Mouse (Mus musculus) neural tube, embryonic 15.5 days (tissue): ENCODE measurements at regions not wholly inside any gene's neighbourhood (a gene's known extent, or its start where the extent isn't known, plus 50 kb on each side); places are given as distances from the start of the nearest gene placed in this dataset.
"Not testable (repeated sequence)": the region's sequence is repeated elsewhere in the genome, so short reads cannot be mapped to it uniquely, and the experiment has no call there.

Experiments used
- ATAC-seq: fragments of 200-750 bp; cut with Nextera tagmentation; 2 replicates; pipeline ENCODE4 v1.8.0; 2017; ENCODE audit warnings: mild to moderate bottlenecking, moderate TSS enrichment, moderate library complexity; ENCODE audit not compliant: low FRiP score
- H3K27ac ChIP-seq: fragments of 300-500 bp; sonication (generic); replicated peaks from 2 replicates; pipeline ENCODE4 v1.5.1; 2015; ENCODE audit warnings: mild to moderate bottlenecking, inconsistent platforms
- H3K27me3 ChIP-seq: fragments of 300-500 bp; sonication (generic); replicated peaks from 2 replicates; pipeline ENCODE4 v1.6.1; 2015; ENCODE audit warnings: inconsistent platforms
- H3K36me3 ChIP-seq: fragments of 300-500 bp; sonication (generic); 2 replicates; pipeline ENCODE4 v1.6.1; 2015; ENCODE audit warnings: inconsistent platforms
- H3K4me1 ChIP-seq: fragments of 300-500 bp; sonication (generic); 2 replicates; pipeline ENCODE4 v1.6.1; 2015; ENCODE audit warnings: inconsistent platforms
- H3K4me2 ChIP-seq: fragments of 300-500 bp; sonication (generic); 2 replicates; pipeline ENCODE4 v1.6.1; 2015; ENCODE audit warnings: inconsistent platforms, mild to moderate bottlenecking, moderate library complexity
- H3K4me3 ChIP-seq: fragments of 300-500 bp; sonication (generic); replicated peaks from 2 replicates; pipeline ENCODE4 v1.5.1; 2015; ENCODE audit warnings: mild to moderate bottlenecking, inconsistent platforms
- H3K9ac ChIP-seq: fragments of 300-500 bp; sonication (generic); replicated peaks from 2 replicates; pipeline ENCODE4 v1.6.1; 2015; ENCODE audit warnings: mild to moderate bottlenecking, inconsistent platforms
- H3K9me3 ChIP-seq: fragments of 300-500 bp; sonication (generic); replicated peaks from 2 replicates; pipeline ENCODE4 v1.6.1; 2016; ENCODE audit warnings: inconsistent platforms
- WGBS: fragments of 180-500 bp; shearing (Covaris S2); methylation state at CpG from one replicate; pipeline ENCODE4 v1.1.7; 2015; ENCODE audit warnings: mixed read lengths; 5-methylcytosine and 5-hydroxymethylcytosine counted together

DNA sequence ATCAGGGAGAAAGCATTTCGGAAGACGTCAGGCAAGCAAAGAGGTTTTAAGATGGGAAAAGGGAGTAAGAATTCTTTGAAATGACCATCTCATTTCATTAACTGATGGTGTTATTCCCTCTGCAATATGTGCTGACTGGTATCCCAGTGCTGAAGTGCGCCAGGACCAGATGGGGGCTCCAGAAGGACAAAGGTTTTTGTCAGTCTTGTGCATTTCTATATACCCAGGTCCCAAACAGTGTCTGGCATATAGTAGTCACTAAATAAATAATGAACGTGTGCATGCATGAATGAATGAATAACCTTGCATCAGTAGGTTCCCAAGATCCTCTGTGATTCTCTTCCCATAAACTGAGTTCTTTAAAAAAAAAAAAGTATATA lies 119.3 kb upstream of the Creb1 start:
- Histone ChIP-seq H3K4me3 (no peak overlapping the region), H3K36me3 (no peaks in the 10 kb centered on the region), H3K9ac (no peak overlapping the region), H3K27me3 (no peaks in the 10 kb centered on the region), H3K4me1 (no peaks in the 10 kb centered on the region; the same call in 1 of the 2 replicates), H3K9me3 (no peaks in the 10 kb centered on the region), H3K27ac (no peak overlapping the region), H3K4me2 (no peak overlapping the region)
- WGBS = 80% methylated on average over 4 of the region's 4 CpGs
- ATAC-seq = no peak

DNA sequence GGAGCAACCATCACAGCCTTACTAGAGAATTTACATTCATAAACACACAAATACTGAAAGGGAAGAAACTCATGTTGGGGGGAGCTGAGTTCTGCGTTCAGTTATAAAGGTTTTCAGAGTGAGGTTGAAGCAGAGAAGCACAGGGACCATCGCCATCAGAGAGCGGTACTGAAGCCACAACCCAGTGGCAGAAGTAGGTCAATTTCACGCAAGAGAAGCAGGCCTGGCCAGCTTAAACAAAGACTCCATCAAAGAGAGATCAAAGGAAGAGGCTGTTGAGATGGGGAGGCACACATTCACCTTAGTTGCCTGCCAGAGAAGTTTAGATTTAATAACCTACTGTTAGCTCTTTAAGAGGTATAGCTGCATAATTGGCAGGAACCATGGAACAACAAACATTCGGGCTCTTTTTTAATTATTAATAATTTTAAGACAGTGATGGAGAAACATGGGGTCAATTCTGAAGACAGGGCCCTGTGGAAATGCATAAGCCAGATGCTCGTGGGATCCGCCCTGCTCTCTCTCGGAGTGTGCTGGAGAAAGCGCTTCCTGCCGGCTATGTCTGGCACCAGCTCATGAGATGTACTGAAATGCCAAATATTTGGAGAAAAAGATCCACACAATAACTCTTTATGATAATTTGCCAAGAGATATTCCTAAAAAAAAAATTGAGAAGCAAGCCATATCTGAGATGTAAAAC lies 119.8 kb upstream of the Creb1 start:
- H3K4me3 ChIP-seq = no peak overlapping the region
- H3K9ac ChIP-seq = no peak overlapping the region
- 73% methylated on average over 10 of the region's 10 CpGs for WGBS
- H3K27me3 ChIP-seq = no peaks in the 10 kb centered on the region
- H3K27ac ChIP-seq = no peak overlapping the region
- H3K36me3 ChIP-seq = no peaks in the 10 kb centered on the region
- ATAC-seq = no peak
- H3K4me1 ChIP-seq = no peaks in the 10 kb centered on the region; the same call in 1 of the 2 replicates
- H3K4me2 ChIP-seq = no peak overlapping the region
- no peaks in the 10 kb centered on the region for H3K9me3 ChIP-seq

DNA sequence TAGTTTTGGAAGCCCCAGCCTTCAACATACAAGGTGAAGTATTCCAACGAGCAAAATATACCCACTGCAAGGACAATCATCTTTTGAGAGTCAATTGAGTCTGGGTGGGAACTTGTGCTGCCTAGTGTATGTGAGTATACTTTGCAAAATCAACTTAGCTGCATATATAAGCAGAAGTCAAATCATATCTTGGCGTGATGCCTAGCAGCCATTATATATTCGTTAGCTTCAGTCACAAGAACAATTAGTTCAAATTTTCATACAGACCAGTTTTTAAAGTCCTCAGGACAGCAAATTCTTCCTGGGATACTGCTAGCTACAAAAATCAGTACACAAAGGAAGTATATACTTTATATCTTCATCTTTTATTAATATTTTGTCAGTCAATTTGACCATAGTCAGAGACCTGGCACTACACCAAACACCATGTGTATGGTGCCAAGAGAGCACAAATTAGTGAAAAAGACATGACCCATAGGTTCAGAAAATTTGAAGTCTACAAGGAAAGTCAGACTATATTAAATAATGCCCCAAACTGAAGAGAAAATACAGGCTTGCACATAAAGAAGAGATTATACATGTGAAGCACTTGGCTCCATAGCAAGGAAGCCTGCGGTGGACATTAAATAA lies 120.5 kb upstream of the Creb1 start:
- no peak overlapping the region for H3K9ac ChIP-seq
- no peaks in the 10 kb centered on the region for H3K9me3 ChIP-seq
- no peak overlapping the region for H3K4me2 ChIP-seq
- H3K4me1 ChIP-seq = no peaks in the 10 kb centered on the region; the same call in 1 of the 2 replicates
- no peak overlapping the region for H3K4me3 ChIP-seq
- 84% methylated on average over 4 of the region's 4 CpGs for WGBS
- H3K36me3 ChIP-seq = no peaks in the 10 kb centered on the region
- H3K27me3 ChIP-seq = no peaks in the 10 kb centered on the region
- no peak overlapping the region for H3K27ac ChIP-seq
- no peak for ATAC-seq

DNA sequence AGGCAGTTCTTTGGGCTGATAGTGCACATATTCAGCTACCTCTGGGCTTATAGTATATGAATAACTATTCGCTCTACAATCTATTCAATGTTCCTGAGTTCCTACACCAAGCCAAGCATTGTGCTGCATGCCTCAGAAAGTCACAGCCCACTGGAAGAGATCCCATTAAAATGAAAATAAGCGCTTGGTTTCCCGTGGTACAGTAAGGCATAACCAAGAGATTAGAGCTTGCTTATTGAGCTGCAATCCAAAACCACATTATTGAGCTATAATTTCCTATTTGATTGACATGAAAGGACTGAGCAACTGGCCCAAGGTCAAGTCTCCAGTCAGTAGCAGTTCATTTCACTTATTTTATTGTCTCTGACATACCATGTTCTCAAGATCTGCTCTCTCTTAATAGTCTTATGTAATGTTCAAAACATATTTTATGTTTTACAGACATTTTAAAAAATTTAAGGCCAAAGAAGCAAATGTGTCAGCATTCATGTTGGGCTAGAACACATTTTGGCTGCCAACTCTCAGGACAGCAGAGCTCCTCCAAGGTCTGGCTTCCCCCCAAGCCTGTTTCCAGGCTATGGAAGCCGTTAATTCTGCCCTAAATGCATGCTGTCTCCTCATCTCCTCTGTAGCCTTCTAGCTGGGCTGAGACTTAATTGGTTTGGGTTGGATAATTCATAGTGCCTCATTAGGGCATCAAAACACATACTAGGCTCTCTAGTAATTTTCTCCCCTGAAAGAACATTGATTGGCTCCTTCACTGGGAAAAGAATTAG lies 123.5 kb upstream of the Creb1 start:
- Histone ChIP-seq H3K4me1 (peaks cover 5% of the 10 kb centered on the region), H3K4me2 (no peak overlapping the region), H3K9ac (no peak overlapping the region), H3K27me3 (no peaks in the 10 kb centered on the region), H3K36me3 (no peaks in the 10 kb centered on the region), H3K4me3 (no peak overlapping the region), H3K9me3 (no peaks in the 10 kb centered on the region), H3K27ac (peak overlapping the region; percentile 33; the same call in 1 of the 2 replicates)
- ATAC-seq = peak; percentile 85; the same call in 1 of the 2 replicates
- WGBS = 48% methylated on average over 4 of the region's 4 CpGs

DNA sequence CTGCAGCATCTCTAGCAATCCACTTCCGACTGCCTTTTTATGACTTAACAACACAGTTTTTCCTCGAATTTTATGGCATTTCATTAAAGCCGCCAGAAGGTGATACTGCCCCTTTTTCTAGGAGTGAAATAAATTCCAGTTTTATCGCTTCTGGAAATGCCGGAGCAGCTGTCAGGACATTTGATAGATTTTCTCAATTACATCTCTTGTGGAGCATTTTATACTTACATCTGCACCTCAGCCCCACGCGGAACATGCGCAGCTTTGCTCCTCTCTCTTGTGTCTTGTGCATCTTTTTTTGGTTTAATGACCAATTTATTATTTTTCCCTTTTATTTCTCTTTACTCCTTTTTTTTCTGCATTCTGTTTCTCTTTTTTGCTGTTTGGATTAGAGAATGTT lies 140.9 kb upstream of the Creb1 start:
- WGBS = 20% methylated on average over 8 of the region's 8 CpGs
- ATAC-seq = 0 out of 2 replicates have a peak, but pooled peaks have one; percentile 63
- Histone ChIP-seq H3K4me2 (no peak overlapping the region; the same call in 1 of the 2 replicates), H3K9ac (no peak overlapping the region), H3K36me3 (no peaks in the 10 kb centered on the region), H3K4me3 (no peak overlapping the region), H3K27me3 (no peaks in the 10 kb centered on the region), H3K4me1 (peaks cover 10% of the 10 kb centered on the region), H3K27ac (no peak overlapping the region), H3K9me3 (no peaks in the 10 kb centered on the region)

DNA sequence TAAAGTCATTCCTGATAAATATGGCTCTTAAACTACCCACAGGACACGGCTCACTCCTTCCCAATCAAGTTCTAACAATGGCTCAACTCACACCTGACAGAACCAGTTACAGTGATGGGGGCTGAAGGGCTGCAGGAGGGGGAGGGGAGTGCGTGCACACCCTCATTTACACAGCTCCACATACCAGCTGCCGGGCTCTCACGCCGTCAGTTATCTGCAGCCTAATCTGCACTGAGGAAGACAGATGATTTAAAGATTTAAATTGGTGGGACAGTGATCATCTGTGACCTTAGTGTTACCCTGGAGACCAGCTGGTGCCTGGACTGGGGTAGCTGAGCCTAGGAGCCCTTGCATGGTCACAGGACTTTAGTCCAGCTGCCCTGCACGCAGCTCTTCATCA lies 151.2 kb upstream of the Creb1 start:
- ATAC-seq = no peak
- Histone ChIP-seq H3K9ac (no peak overlapping the region), H3K9me3 (no peaks in the 10 kb centered on the region), H3K4me1 (peaks cover 11% of the 10 kb centered on the region), H3K4me3 (no peak overlapping the region), H3K27ac (no peak overlapping the region), H3K4me2 (no peak overlapping the region), H3K36me3 (no peaks in the 10 kb centered on the region), H3K27me3 (no peaks in the 10 kb centered on the region)
- 6% methylated on average over 6 of the region's 6 CpGs for WGBS

DNA sequence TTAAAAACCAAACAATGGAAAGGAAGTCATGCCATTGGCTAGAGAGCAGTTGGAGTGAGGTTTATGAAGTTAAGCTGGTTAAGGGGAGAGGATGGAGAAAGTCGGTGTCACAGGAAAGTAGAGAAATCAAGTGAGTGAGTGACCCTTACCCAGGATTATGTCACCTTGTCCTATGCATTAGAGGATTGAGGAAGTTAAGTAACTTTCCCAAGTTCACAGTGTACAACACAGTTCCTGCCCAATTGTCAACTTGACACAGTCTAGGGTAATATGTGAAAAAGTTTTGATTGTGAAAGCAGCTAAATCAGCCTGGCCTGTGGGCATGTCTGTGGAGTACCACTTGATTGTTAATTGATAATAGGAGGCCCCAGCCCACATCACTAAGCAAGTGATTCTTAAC lies 156.0 kb upstream of the Creb1 start:
- WGBS = 98% methylated on average over 1 of the region's 1 CpGs
- not testable (repeated sequence) for H3K9me3 ChIP-seq, H3K27ac ChIP-seq, H3K27me3 ChIP-seq, H3K36me3 ChIP-seq, H3K9ac ChIP-seq, ATAC-seq, H3K4me3 ChIP-seq, H3K4me2 ChIP-seq
- peaks cover 10% of the 10 kb centered on the region for H3K4me1 ChIP-seq

DNA sequence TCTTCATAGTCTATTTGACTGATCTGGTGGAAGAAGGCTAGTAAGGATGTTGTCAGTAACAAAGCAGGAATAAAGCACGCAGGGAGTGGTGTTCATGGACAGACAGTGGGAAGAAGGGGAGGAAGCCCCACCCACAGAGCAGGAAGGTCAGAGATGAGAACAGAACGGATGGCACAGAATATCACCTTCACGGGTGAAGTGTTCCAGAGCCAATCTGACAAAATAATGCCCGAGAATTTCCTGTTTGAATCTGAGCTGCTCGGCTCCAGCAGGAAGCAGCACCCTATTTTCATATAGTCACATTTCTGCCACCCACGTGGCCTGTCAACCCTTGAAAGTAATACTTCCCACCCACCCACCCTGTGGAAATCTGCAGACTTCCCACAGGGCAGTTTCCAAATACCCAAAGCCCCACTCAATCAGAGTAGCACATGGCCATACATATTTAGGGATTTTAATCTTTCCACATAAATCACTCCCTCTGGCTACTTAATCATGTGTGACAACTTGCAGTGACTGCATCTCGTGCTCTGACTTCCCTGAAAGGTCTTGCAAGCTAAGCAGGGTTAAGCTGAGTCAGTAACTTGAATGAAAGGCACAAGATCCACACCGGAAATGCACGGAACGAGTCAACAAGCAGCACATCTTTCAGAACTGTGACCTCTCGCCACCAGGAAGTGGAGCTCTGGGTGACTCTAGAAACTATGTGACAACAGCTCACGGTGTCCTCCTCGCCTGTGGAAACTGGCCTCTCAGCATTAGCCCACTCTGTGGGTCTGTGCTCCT lies 158.0 kb upstream of the Creb1 start:
- no peak for ATAC-seq

DNA sequence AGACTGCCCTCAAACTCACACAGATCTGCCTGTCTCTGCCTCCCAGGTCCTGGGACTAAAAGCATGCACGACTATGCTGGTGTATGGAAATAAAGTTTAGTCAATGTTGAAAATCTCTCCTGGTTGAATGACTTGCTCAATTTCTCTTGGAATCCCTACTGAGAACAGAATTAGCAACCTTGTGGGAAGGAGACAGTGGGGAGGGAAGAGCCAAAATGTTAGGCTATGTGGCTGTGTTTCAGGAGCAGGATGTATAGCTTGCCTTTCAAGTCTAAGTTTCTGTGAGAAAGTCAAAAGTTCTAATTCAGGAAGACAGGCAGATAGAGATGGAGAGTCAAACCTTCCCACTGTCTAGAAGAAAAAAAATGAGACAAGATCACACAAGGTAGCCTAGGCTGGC lies 168.3 kb upstream of the Creb1 start:
- no peaks in the 10 kb centered on the region for H3K27me3 ChIP-seq
- no peak overlapping the region for H3K27ac ChIP-seq
- no peak overlapping the region for H3K4me2 ChIP-seq
- no peaks in the 10 kb centered on the region for H3K9me3 ChIP-seq
- peaks cover 7% of the 10 kb centered on the region; the same call in 1 of the 2 replicates for H3K4me1 ChIP-seq
- no peaks in the 10 kb centered on the region for H3K36me3 ChIP-seq
- WGBS = 79% methylated on average over 1 of the region's 1 CpGs
- ATAC-seq = no peak
- H3K4me3 ChIP-seq = no peak overlapping the region
- no peak overlapping the region for H3K9ac ChIP-seq

More for the DNA sequence above, 158.0 kb upstream of the Creb1 start:
- Histone ChIP-seq H3K9ac (no peak overlapping the region), H3K4me1 (no peaks in the 10 kb centered on the region), H3K4me2 (no peak overlapping the region), H3K4me3 (no peak overlapping the region), H3K27me3 (no peaks in the 10 kb centered on the region), H3K36me3 (no peaks in the 10 kb centered on the region), H3K9me3 (no peaks in the 10 kb centered on the region), H3K27ac (no peak overlapping the region)
- WGBS = 81% methylated on average over 13 of the region's 13 CpGs

DNA sequence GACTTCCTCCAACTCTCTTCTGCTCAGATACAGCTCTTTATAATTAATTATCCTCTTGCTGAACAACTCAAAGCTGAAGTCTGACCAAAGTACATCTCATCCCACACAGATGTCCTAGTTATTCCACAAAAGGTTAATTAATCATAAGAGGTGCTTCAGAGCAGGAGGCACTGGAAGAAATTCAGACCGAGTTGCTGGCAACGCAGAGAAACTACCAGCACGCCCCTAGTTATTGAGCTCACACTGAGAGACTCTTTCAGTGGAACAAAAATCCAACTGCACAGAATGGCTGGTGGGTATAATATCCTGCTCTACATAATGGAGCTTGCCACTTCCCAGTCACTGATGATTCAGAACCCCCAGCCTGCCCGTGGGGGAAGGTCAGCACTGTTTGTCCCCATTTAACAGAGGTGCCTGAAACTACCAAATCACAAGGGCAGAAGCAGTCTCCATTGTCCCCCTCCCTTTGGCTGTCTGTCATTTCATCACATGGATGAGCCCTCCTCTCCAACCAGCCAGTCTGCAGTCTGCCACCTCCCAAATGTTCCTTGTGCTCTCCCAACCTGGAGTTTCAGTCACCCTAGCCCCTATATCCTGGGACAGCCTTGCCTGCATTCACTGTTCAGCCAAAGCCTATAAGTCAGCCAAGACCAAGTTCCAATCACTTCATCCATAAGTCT lies 170.3 kb upstream of the Creb1 start:
- no peaks in the 10 kb centered on the region for H3K36me3 ChIP-seq
- WGBS = 47% methylated on average over 4 of the region's 4 CpGs
- no peak for ATAC-seq
- H3K4me1 ChIP-seq = peaks cover 11% of the 10 kb centered on the region; the same call in 1 of the 2 replicates
- no peak overlapping the region for H3K4me3 ChIP-seq
- H3K9ac ChIP-seq = no peak overlapping the region
- no peak overlapping the region for H3K27ac ChIP-seq
- H3K4me2 ChIP-seq = no peak overlapping the region
- H3K9me3 ChIP-seq = no peaks in the 10 kb centered on the region
- H3K27me3 ChIP-seq = no peaks in the 10 kb centered on the region

DNA sequence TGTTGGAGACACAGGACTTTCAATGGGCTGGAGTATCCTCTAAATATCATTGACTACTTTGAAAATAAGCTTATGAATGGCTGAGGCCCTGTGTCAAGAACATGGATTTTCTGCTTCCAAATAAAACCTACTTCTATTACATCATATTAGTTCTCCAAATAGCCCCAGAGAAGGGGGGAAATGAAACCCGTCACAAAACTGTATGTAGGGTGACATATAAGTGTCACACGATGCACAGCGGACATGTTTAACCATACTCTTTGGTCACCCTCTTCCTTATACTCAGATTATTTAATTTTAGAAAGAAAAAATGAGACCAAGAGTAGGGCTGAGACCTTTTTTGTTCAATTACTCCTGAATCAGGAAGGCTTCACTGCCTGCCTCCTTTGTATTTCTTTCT lies 189.2 kb upstream of the Creb1 start:
- ATAC-seq = no peak
- peaks cover 4% of the 10 kb centered on the region for H3K4me1 ChIP-seq

More for the DNA sequence above, 189.2 kb upstream of the Creb1 start:
- Histone ChIP-seq H3K4me2 (no peak overlapping the region), H3K27me3 (no peaks in the 10 kb centered on the region), H3K9me3 (no peaks in the 10 kb centered on the region), H3K27ac (no peak overlapping the region), H3K4me3 (no peak overlapping the region), H3K36me3 (no peaks in the 10 kb centered on the region), H3K9ac (no peak overlapping the region)
- WGBS = 83% methylated on average over 3 of the region's 3 CpGs
